Mouse (Mus musculus) lung, postnatal 0 days (tissue): ENCODE measurements at regions not wholly inside any gene's neighbourhood (a gene's known extent, or its start where the extent isn't known, plus 50 kb on each side); places are given as distances from the start of the nearest gene placed in this dataset.

Source experiments
- CTCF ChIP-seq: IDR thresholded peaks from 2 replicates; pipeline ENCODE4 v1.5.1; 2016; ENCODE audit warnings: antibody characterized with exemption, mild to moderate bottlenecking
- EP300 ChIP-seq: IDR thresholded peaks from 2 replicates; pipeline ENCODE4 v1.6.1; 2016; ENCODE audit warnings: antibody characterized with exemption, mild to moderate bottlenecking, control low read depth

GRCm38 (mm10) chr10:51952021-51952420 is 70.3 kb upstream of the Vgll2 start:
- TF ChIP-seq EP300: no peak
- peak; percentile 41 for TF ChIP-seq CTCF
